Mouse (Mus musculus) hindbrain, embryonic 15.5 days (tissue): ENCODE measurements around the gene Elovl4. TPM values are rescaled to one million over a fixed set of nuclear protein-coding genes. Genes with fewer than 3 reads are reported as not detected.

ENCODE experiments used
- ATAC-seq: fragments of 200-750 bp; cut with Nextera tagmentation; 2 replicates; pipeline ENCODE4 v1.8.0; 2017; ENCODE audit warnings: low read depth, moderate number of reproducible peaks, moderate TSS enrichment; ENCODE audit not compliant: low FRiP score
- H3K27ac ChIP-seq: fragments of 300-500 bp; sonication (generic); replicated peaks from 2 replicates; pipeline ENCODE4 v1.5.1; 2015; ENCODE audit warnings: mild to moderate bottlenecking, inconsistent platforms
- H3K27me3 ChIP-seq: fragments of 300-500 bp; sonication (generic); 2 replicates; pipeline ENCODE4 v1.6.1; 2015; ENCODE audit warnings: control low read depth, inconsistent platforms
- H3K36me3 ChIP-seq: fragments of 300-500 bp; sonication (generic); 2 replicates; pipeline ENCODE4 v1.6.1; 2015; ENCODE audit warnings: control low read depth, inconsistent platforms
- H3K4me1 ChIP-seq: fragments of 300-500 bp; sonication (generic); replicated peaks from 2 replicates; pipeline ENCODE4 v1.6.1; 2015; ENCODE audit warnings: control low read depth, inconsistent platforms
- H3K4me2 ChIP-seq: fragments of 300-500 bp; sonication (generic); 2 replicates; pipeline ENCODE4 v1.6.1; 2015; ENCODE audit warnings: moderate library complexity, mild to moderate bottlenecking, inconsistent platforms
- H3K4me3 ChIP-seq: fragments of 300-500 bp; sonication (generic); 2 replicates; pipeline ENCODE4 v1.5.1; 2015; ENCODE audit warnings: mild to moderate bottlenecking, inconsistent platforms
- H3K9ac ChIP-seq: fragments of 300-500 bp; sonication (generic); 2 replicates; pipeline ENCODE4 v1.6.1; 2015; ENCODE audit warnings: inconsistent platforms
- H3K9me3 ChIP-seq: fragments of 300-500 bp; sonication (generic); 2 replicates; pipeline ENCODE4 v1.6.1; 2016; ENCODE audit warnings: control low read depth, inconsistent platforms
- WGBS: fragments of 180-500 bp; shearing (Covaris S2); methylation state at CpG from one replicate; pipeline ENCODE4 v1.1.7; 2015; 5-methylcytosine and 5-hydroxymethylcytosine counted together
- polyA plus RNA-seq: library from polyadenylated mRNA; unstranded; fragments of >200 nt; fragmentation: Nextera tagmentation; extraction: Ambion mirVana; gene quantifications from 2 replicates; pipeline ENCODE4 v1.2.1, GENCODE M21; 2015

Gene Elovl4
- 106 and 112 TPM in 2 replicates for polyA plus RNA-seq

DNA sequence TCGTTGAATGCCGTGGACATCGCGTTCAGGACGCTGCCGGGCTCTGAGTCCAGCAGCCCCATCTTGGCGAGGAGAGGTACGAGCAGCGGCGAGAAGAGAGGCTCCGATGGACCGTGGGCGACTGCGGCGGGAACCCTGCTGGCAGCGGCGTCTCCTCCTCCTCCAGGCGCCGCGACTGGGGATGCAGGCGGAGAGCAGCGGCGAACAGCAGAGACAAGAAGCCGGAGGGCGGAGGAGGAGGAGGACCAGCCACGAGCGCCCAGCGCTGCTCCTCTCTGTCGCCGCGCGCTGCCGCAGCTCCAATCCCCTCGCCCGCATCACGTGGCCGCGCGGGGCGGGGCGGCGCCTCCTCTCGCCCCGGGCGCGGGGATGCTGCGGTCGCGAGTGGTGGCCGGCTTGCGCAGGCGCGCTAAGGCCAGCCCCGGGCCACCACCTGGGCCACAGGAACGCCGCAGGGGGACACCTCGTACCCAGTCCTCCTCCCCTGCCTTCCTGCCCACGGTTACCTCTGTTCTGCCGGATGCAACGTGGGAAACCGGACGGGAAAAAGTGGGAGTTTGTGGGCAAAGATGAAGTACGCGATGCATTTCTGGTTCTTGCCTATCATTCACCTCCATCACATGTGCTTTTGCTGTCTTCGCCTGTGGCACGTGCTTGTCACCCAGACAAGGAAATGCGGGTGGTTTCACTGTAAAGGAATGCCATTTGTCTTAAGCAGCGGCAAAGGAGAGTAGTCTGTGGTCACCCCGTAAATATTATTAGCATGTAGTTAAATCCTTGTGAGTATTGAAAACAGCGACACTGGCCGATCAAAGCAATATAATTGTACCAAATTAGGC, at the start of gene Elovl4:
Gene Elovl4 (minus strand): TSS at position 301 of the 839 bp plus-strand sequence.
- H3K9me3 ChIP-seq: no peaks in the 10 kb centered on the region
- peak within 1 kb of the TSS; percentile 99 for H3K9ac ChIP-seq
- peak; percentile 93 for ATAC-seq
- 2% methylated on average over 68 of the region's 71 CpGs for WGBS
- H3K4me3 ChIP-seq: peak within 1 kb of the TSS; percentile 97
- H3K27ac ChIP-seq: peak within 1 kb of the TSS; percentile 97
- peak within 1 kb of the TSS; percentile 79 for H3K4me2 ChIP-seq
- H3K4me1 ChIP-seq: peaks cover 35% of the 10 kb centered on the region
- H3K27me3 ChIP-seq: no peaks in the 10 kb centered on the region
- no peaks in the 10 kb centered on the region for H3K36me3 ChIP-seq

DNA sequence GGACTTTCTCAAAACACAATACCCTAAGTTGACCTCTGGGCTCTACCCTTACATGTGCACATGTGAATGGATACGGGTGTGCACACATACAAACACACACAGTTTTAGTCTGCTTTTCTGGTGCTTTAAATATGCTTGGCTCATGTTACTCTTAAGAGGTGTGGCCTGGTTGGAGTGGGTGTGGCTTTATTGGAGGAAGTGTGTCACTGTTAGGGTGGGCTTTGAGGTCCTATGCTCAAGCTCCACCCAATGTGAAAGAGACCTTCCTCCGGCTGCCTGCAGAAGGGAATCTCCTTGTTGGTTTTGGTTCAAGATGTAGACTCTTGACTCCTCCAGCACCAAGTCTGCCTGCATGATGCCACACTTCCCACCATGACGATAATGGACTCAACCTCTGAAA, 46.4 kb upstream of the Elovl4 start:
- Histone ChIP-seq H3K27ac (no peak overlapping the region), H3K36me3 (no peaks in the 10 kb centered on the region), H3K4me3 (no peak overlapping the region), H3K4me1 (no peaks in the 10 kb centered on the region), H3K9me3 (no peaks in the 10 kb centered on the region), H3K27me3 (no peaks in the 10 kb centered on the region), H3K4me2 (no peak overlapping the region), H3K9ac (no peak overlapping the region)
- WGBS: 94% methylated on average over 3 of the region's 3 CpGs
- ATAC-seq: no peak

GRCm38 (mm10) chr9:83834748-83835313, 28.8 kb upstream of the Elovl4 start:
- WGBS: 1% methylated on average over 27 of the region's 27 CpGs
- Histone ChIP-seq H3K9ac (peak overlapping the region; percentile 70), H3K4me2 (peak overlapping the region; percentile 83), H3K4me3 (peak overlapping the region; percentile 55), H3K9me3 (no peaks in the 10 kb centered on the region), H3K36me3 (no peaks in the 10 kb centered on the region), H3K4me1 (peaks cover 6% of the 10 kb centered on the region), H3K27me3 (no peaks in the 10 kb centered on the region), H3K27ac (no peak overlapping the region)
- ATAC-seq: no peak

GRCm38 (mm10) chr9:83833811-83834747, 28.0 kb upstream of the Elovl4 start, which contains the start of gene Ttk:
Gene Ttk, plus strand, starts transcription at chr9:83834689.
- Histone ChIP-seq H3K4me3 (peak within 1 kb of the TSS; percentile 55), H3K4me1 (peaks cover 6% of the 10 kb centered on the region), H3K27ac (peak within 1 kb of the TSS; percentile 94), H3K4me2 (peak within 1 kb of the TSS; percentile 83), H3K27me3 (no peaks in the 10 kb centered on the region), H3K36me3 (no peaks in the 10 kb centered on the region), H3K9ac (peak within 1 kb of the TSS; percentile 70), H3K9me3 (no peaks in the 10 kb centered on the region)
- under 1% methylated on average over 38 of the region's 38 CpGs for WGBS
- peak; percentile 99 for ATAC-seq

- Histone ChIP-seq H3K4me3 (no peak overlapping the region), H3K9ac (no peak overlapping the region), H3K27me3 (no peaks in the 10 kb centered on the region), H3K36me3 (no peaks in the 10 kb centered on the region), H3K4me2 (no peak overlapping the region), H3K9me3 (no peaks in the 10 kb centered on the region), H3K27ac (no peak overlapping the region), H3K4me1 (peaks cover 6% of the 10 kb centered on the region)
- 81% methylated on average over 8 of the region's 8 CpGs for WGBS
- no peak for ATAC-seq
Measured at GRCm38 (mm10) chr9:83831152-83831551, 25.1 kb upstream of the Elovl4 start.

- H3K27me3 ChIP-seq: no peaks in the 10 kb centered on the region
- peaks cover 1% of the 10 kb centered on the region for H3K4me1 ChIP-seq
- H3K4me2 ChIP-seq: no peak overlapping the region
- no peak overlapping the region for H3K9ac ChIP-seq
- no peak overlapping the region for H3K27ac ChIP-seq
- no peak for ATAC-seq
- no peaks in the 10 kb centered on the region for H3K9me3 ChIP-seq
- H3K36me3 ChIP-seq: no peaks in the 10 kb centered on the region
- 87% methylated on average over 5 of the region's 5 CpGs for WGBS
- H3K4me3 ChIP-seq: no peak overlapping the region
Measured at GRCm38 (mm10) chr9:83829896-83830295, 23.8 kb upstream of the Elovl4 start.

DNA sequence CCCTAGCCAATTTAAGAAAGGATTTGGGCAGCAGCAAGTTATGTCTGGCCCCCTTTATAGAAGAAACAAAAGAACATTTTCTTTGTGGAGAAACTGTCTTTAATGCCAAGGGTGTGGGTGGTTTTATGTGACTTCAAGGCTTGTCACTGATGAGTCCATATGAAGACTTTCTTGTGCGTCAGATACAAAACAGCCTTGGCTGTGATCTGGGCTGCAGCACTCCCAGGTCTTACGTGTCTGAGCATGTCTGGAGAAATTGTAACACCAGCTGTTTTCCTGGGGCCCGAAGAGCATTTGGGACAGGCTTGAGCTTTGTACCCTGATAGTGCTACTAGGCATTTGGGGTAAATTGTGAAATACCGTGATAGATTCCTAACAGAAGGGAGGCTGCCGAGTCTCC, 16.8 kb upstream of the Elovl4 start:
- Histone ChIP-seq H3K36me3 (no peaks in the 10 kb centered on the region), H3K4me3 (no peak overlapping the region), H3K9me3 (no peaks in the 10 kb centered on the region), H3K9ac (no peak overlapping the region), H3K27me3 (no peaks in the 10 kb centered on the region), H3K4me2 (no peak overlapping the region), H3K27ac (no peak overlapping the region), H3K4me1 (no peaks in the 10 kb centered on the region)
- 88% methylated on average over 5 of the region's 5 CpGs for WGBS
- ATAC-seq: no peak

DNA sequence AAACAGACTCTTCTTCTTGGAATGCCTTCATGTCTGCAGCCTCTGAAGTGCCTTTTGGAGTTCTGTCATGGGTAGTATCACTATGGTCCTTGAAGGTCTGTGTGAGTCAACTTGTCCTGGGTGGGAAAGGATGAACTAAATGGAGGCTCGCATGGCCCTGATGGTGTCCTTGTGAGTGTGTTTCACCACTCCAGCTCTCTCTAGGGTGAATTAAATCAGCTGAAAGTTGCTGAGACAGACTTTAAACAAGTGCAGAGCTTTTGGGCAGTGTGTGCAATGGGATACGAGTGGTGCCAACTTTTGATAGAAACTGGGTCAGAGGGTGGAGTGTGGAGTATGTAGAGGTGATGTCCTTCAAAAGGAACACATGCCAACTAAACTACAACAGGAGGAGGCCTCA, 14.9 kb upstream of the Elovl4 start:
- H3K4me1 ChIP-seq: no peaks in the 10 kb centered on the region
- WGBS: 94% methylated on average over 2 of the region's 2 CpGs
- H3K27ac ChIP-seq: no peak overlapping the region
- no peak overlapping the region for H3K9ac ChIP-seq
- ATAC-seq: no peak
- H3K4me2 ChIP-seq: no peak overlapping the region
- H3K36me3 ChIP-seq: no peaks in the 10 kb centered on the region
- H3K27me3 ChIP-seq: no peaks in the 10 kb centered on the region
- H3K9me3 ChIP-seq: no peaks in the 10 kb centered on the region
- no peak overlapping the region for H3K4me3 ChIP-seq

DNA sequence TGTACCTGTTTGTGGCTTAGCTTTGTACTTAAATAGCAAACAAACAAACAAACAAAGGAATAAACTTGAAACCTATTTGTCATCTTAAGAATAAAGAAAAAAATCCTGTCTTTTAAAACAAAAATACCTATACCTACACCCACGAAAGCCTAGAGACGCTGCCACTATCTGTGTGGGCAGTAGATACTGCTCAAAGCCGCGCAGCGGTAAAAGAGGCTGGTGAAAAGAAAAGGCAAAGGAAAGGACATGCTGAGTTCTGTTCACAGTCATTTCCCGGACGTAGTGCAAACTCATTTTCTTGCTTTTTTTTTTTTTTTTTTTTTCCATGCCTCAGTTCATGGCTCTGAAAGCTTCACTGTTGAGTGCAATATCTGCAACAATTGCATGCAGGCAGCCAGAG, 13.1 kb upstream of the Elovl4 start:
- Histone ChIP-seq H3K27me3 (no peaks in the 10 kb centered on the region), H3K9ac (no peak overlapping the region), H3K36me3 (no peaks in the 10 kb centered on the region), H3K4me1 (no peaks in the 10 kb centered on the region), H3K4me2 (no peak overlapping the region), H3K27ac (no peak overlapping the region), H3K4me3 (no peak overlapping the region), H3K9me3 (no peaks in the 10 kb centered on the region)
- ATAC-seq: no peak
- WGBS: 51% methylated on average over 7 of the region's 7 CpGs

DNA sequence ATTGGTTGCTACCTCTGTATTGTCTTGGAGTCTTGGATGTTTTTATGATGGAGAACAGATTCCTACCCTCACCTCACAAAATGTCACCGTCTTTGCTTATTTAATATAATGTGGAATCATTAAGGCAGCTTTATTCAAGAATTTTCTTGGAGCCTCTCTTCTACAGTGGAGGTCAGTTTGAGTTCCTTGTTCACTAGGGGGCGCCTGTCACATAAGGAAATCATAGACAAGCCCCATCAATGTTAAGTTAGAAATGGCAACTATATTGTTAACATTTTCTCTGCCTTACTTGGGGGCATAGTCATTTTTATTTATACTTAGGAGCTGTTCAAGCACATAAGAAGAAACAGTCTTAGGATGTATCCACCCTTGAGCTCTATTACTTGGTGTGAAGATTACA, 1.5 kb upstream of the Elovl4 start:
- no peak overlapping the region for H3K27ac ChIP-seq
- no peak overlapping the region for H3K9ac ChIP-seq
- peaks cover 27% of the 10 kb centered on the region for H3K4me1 ChIP-seq
- H3K36me3 ChIP-seq: no peaks in the 10 kb centered on the region
- 7% methylated on average over 2 of the region's 2 CpGs for WGBS
- H3K4me2 ChIP-seq: no peak overlapping the region
- H3K4me3 ChIP-seq: no peak overlapping the region
- no peak for ATAC-seq
- no peaks in the 10 kb centered on the region for H3K9me3 ChIP-seq
- H3K27me3 ChIP-seq: no peaks in the 10 kb centered on the region

DNA sequence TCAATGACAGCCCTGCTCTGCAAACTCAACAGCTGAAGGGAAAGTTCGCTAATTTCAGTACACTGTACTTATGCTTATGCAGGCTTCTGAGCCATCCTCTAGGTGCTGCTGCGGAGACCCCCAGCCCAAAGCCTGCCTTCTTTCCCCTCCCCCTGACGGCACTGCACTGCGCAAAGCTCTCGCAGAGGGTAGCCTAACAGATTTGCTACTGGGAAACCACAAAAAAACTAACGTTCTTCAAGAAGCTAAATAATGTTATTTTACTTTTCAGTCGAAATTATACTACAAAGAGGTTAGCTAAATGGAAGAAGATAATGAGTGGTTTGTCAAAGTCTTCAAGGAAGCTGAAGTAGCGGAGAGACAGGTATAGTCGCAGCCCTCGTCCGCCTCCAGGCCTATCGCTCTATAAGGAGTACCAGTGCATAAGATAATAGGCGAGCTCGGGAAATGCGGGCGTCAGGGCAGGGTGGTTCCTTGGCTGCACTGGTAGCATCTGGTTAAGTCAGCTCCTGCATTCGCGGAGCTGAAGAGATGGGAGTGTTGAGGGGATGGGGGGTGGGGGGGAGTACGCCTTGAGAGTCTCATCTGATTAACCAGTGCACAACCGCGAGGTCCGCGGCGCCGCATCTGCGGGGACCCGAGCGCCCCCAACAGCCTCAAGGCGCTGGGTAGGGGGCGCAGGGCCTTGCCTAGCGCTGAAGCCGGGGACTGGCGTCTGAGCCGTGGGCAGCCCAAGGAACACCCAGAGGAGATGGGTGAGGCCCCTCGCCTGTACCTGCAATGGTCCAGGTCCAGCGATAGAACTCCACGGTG, 707 bp downstream of the Elovl4 start:
- no peaks in the 10 kb centered on the region for H3K36me3 ChIP-seq
- peak overlapping the region; percentile 97 for H3K27ac ChIP-seq
- under 1% methylated on average over 37 of the region's 37 CpGs for WGBS
- peak overlapping the region; percentile 97 for H3K4me3 ChIP-seq
- no peaks in the 10 kb centered on the region for H3K27me3 ChIP-seq
- ATAC-seq: peak; percentile 87
- peaks cover 35% of the 10 kb centered on the region for H3K4me1 ChIP-seq
- peak overlapping the region; percentile 79 for H3K4me2 ChIP-seq
- peak overlapping the region; percentile 99 for H3K9ac ChIP-seq
- no peaks in the 10 kb centered on the region for H3K9me3 ChIP-seq
